In genomic region chr4:119738641-119739040, GRCm38 (mm10) we compare ENCODE assay signal across 9 mouse cellular contexts. TPM values are rescaled to one million over a fixed set of nuclear protein-coding genes. Genes with fewer than 3 reads are reported as not detected.
DNase-seq lines count a peak whose midpoint lies in the region; ATAC-seq lines count a peak whose summit lies in the region.
"Had no signal": no experiment of that assay in that cellular context is flagged by ENCODE, and none has a peak within 500 bp of the region (broad histone marks: within the 10 kb centered on the region; RNA-seq: fewer than 3 reads in every experiment).

No protein-coding gene starts in this region.

- H3K27ac ChIP-seq in kidney, embryonic 15.5 days, result no peak overlapping the region
- peak overlapping the region; percentile 50 for H3K27ac ChIP-seq in lung, embryonic 15.5 days
- H3K27ac ChIP-seq in midbrain, embryonic 13.5 days, result no peak overlapping the region
- H3K27ac ChIP-seq: limb, embryonic 12.5 days had no signal

- no peaks in the 10 kb centered on the region for H3K9me3 ChIP-seq in kidney, embryonic 15.5 days (replicated peaks)
- H3K9me3 ChIP-seq in lung, embryonic 15.5 days, result no peaks in the 10 kb centered on the region
- no peaks in the 10 kb centered on the region for H3K9me3 ChIP-seq in midbrain, embryonic 13.5 days
- H3K9me3 ChIP-seq: limb, embryonic 12.5 days had no signal

- peak; percentile 35 for DNase-seq in kidney, adult 9 months
- peak; percentile 22 for DNase-seq in c-Kit-positive CD71-negative TER-119-negative erythroid progenitor cells, embryonic 14.5 days (ENCODE audit: low read depth)
- DNase-seq in thymus, postnatal 10 days (ENCODE audit: low spot score in 2 of 2), result peak; percentile 37 to 53
- no peak for DNase-seq in layer of hippocampus, postnatal 10 days (ENCODE audit: low spot score in 2 of 2)

- H3K4me3 ChIP-seq in kidney, embryonic 15.5 days (replicated peaks), result no peak overlapping the region
- no peak overlapping the region for H3K4me3 ChIP-seq in lung, embryonic 15.5 days
- no peak overlapping the region for H3K4me3 ChIP-seq in midbrain, embryonic 13.5 days (replicated peaks)
- H3K4me3 ChIP-seq: limb, embryonic 12.5 days had no signal

- H3K4me2 ChIP-seq in kidney, embryonic 15.5 days, result no peak overlapping the region
- H3K4me2 ChIP-seq in lung, embryonic 15.5 days, result no peak overlapping the region
- H3K4me2 ChIP-seq in midbrain, embryonic 13.5 days (replicated peaks), result no peak overlapping the region
- H3K4me2 ChIP-seq: limb, embryonic 12.5 days had no signal

- no peak overlapping the region for H3K9ac ChIP-seq in kidney, embryonic 15.5 days
- no peak overlapping the region for H3K9ac ChIP-seq in lung, embryonic 15.5 days
- no peak overlapping the region for H3K9ac ChIP-seq in midbrain, embryonic 13.5 days (replicated peaks)
- H3K9ac ChIP-seq: limb, embryonic 12.5 days had no signal

- 21% methylated on average over 4 of the region's 4 CpGs for WGBS in kidney, embryonic 15.5 days
- 6% methylated on average over 4 of the region's 4 CpGs for WGBS in lung, embryonic 15.5 days
- WGBS in midbrain, embryonic 13.5 days, result 61% methylated on average over 4 of the region's 4 CpGs

- ATAC-seq in kidney, embryonic 15.5 days (replicated peaks; ENCODE audit: low FRiP score), result no peak
- no peak for ATAC-seq in lung, embryonic 15.5 days (ENCODE audit: borderline replicate concordance, extremely low read depth, low FRiP score, low TSS enrichment)
- ATAC-seq in midbrain, embryonic 13.5 days, result no peak
- ATAC-seq in erythroblast, adult 5-6 weeks (replicated peaks; ENCODE audit: low FRiP score, poor library complexity, severe bottlenecking), result no peak

- peaks cover 26% of the 10 kb centered on the region for H3K4me1 ChIP-seq in kidney, embryonic 15.5 days
- H3K4me1 ChIP-seq in lung, embryonic 15.5 days, result peaks cover 29% of the 10 kb centered on the region
- H3K4me1 ChIP-seq in midbrain, embryonic 13.5 days (replicated peaks), result peaks cover 8% of the 10 kb centered on the region; the same call in 1 of the 2 replicates

- H3K27me3 ChIP-seq in kidney, embryonic 15.5 days, result peaks cover 20% of the 10 kb centered on the region
- H3K27me3 ChIP-seq in lung, embryonic 15.5 days, result peaks cover 11% of the 10 kb centered on the region; the same call in 1 of the 2 replicates
- H3K27me3 ChIP-seq in midbrain, embryonic 13.5 days, result peaks cover 30% of the 10 kb centered on the region

- no peaks in the 10 kb centered on the region for H3K36me3 ChIP-seq in kidney, embryonic 15.5 days
- H3K36me3 ChIP-seq in lung, embryonic 15.5 days, result no peaks in the 10 kb centered on the region
- no peaks in the 10 kb centered on the region for H3K36me3 ChIP-seq in midbrain, embryonic 13.5 days
- H3K36me3 ChIP-seq: limb, embryonic 12.5 days had no signal

RNA-seq across cellular contexts. Expression of gene Hivep3, which starts 5.1 kb away (rescaled TPM):
- 7.4 and 8.9 TPM in 2 replicates for polyA plus RNA-seq in kidney, embryonic 15.5 days (2015; fragmentation: Nextera tagmentation; extraction: Ambion mirVana)
- polyA plus RNA-seq in lung, embryonic 15.5 days (2015; fragmentation: Nextera tagmentation; extraction: Ambion mirVana), result 22.7 and 24.0 TPM in 2 replicates
- 10 to 100 TPM; 50.6 to 55.3 TPM for total RNA-seq in layer of hippocampus, postnatal 10 days (2021)
- polyA plus RNA-seq in midbrain, embryonic 13.5 days (2015; fragmentation: Nextera tagmentation; extraction: Ambion mirVana), result 9.5 and 10.5 TPM in 2 replicates
- under 0.01 and 2.3 TPM in 2 replicates for total RNA-seq in erythroblast, adult 5-6 weeks (2015; ENCODE audit: low replicate concordance)
- 0.51 TPM in 1 of 2 replicates, not detected in the other for total RNA-seq in erythroblast, adult 5-6 weeks (2017; ENCODE audit: low replicate concordance)

Comparison
In these comparisons a context has a peak if more than half of its experiments do, and no peak if none do; other contexts are left out.
1. DNase-seq: peak in kidney, adult 9 months (single experiment), c-Kit-positive CD71-negative TER-119-negative erythroid progenitor cells, embryonic 14.5 days (single experiment) and thymus, postnatal 10 days (2 of 2); none in layer of hippocampus, postnatal 10 days (0 of 2).